Mouse (Mus musculus) kidney, postnatal 10 days (tissue): ENCODE measurements at regions not wholly inside any gene's neighbourhood (a gene's known extent, or its start where the extent isn't known, plus 50 kb on each side); places are given as distances from the start of the nearest gene placed in this dataset.
"Not testable (repeated sequence)": the region's sequence is repeated elsewhere in the genome, so short reads cannot be mapped to it uniquely, and the experiment has no call there.

Experiments
- DNase-seq: peaks from one replicate; pipeline ENCODE4 v3.0.0; 2021; ENCODE audit warnings: mixed read lengths

DNA sequence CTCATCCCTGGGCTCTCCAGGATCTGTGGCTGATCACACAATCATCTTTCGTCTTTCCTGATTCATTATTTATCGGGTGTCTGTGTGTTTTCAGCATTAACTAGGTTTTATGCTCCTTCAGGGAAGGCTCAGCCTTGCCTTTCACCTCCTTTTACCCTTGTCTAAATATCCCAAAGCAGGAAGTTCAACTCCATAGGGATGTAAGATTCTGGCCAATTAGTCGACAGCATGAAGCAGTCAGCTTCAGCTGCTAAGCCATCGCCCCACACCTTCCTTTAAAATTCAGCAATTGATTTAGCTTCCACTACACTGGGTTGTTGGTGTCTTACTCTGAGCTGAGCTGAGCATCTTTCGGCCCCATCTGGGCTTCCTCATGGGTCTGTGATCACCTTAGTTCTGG lies 230.9 kb upstream of the Dpp6 start:
- no peak for DNase-seq

- DNase-seq: no peak
Observed at GRCm38 (mm10) chr5:26590886-26591285, 226.1 kb upstream of the Dpp6 start.

DNA sequence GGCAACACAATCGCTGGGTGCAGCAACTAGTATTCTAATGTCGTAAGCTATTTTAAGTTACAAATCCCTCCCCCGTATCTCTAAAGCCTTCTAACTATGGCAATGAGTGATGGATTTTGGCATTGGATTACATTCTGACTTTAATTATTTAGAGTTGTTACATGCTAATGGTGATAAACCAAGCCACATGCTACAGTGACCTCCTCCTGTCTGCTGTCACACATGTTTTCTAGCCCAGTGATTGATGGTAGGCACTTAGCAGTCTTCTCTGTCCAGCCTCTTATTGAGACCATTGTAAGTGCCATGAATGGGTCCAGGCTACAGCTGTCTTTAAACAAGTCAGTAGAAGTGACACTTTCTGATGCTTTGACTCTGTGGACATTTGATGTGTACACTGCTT lies 224.7 kb upstream of the Dpp6 start:
- DNase-seq: no peak

- no peak for DNase-seq
Observed at GRCm38 (mm10) chr5:26597991-26598390, 219.0 kb upstream of the Dpp6 start.

DNA sequence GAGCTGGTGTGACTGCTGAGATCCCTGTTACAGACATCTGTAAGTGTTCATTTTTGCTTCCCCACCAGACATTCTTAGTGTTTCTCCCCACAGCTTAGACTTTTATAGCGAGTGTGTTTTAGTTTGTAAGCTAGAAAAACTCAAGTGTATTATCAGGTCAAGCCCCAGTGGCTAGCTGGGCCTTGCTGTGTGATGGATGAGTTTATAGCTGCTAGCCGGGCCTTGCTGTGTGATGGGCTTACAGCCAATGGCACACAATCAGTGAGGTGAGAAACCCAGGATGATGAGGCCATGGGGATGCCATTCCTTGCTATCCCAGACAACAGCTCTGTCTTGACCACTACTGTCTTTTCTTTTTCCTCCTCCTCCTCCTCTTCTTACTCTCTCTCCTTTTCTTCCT lies 197.7 kb upstream of the Dpp6 start:
- no peak for DNase-seq

GRCm38 (mm10) chr5:26622116-26622515 lies 194.9 kb upstream of the Dpp6 start:
- DNase-seq: no peak

GRCm38 (mm10) chr5:26671478-26671877 lies 145.5 kb upstream of the Dpp6 start:
- DNase-seq: no peak

- no peak for DNase-seq
Observed at GRCm38 (mm10) chr5:26689775-26690174, 127.2 kb upstream of the Dpp6 start.

GRCm38 (mm10) chr5:26691121-26691520 lies 125.9 kb upstream of the Dpp6 start:
- DNase-seq: no peak

DNA sequence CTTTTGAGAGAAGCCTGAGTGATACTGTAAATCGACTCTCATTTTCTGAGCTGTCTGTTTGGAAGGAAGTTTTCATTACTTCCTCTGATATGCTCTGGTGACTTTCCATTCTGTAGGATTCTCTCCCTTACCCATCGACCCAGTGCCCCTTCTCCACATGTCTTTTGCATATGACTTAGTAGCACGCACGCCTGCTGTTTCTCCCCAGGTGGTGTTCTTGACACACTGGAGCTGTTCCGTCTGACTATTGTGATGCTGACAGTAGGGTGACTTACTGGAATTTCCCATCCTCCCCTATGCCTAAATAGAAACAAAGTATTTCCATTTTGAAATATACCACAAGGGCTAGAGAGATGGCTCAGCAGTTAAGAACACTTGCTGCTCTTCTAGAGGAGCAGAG lies 125.0 kb upstream of the Dpp6 start:
- no peak for DNase-seq

DNA sequence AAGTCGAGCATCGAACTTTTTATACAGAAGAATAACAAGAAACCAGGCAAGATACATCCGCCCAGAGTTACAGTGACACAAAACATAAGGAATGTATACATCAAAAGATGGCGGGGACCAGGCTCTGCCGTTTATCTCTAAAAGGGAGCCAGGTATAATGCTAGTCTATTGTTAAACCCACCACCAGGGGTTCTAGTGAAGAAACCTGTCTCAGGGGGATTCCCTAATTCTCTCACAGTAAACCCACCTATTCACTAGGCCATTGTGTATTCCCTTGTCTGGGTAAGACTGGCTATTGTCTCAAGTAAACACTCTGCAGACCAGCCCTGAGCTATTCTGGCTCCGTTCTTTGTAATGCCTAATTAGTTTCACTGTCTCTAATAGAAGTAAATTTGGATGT lies 113.4 kb upstream of the Dpp6 start:
- not testable (repeated sequence) for DNase-seq

DNA sequence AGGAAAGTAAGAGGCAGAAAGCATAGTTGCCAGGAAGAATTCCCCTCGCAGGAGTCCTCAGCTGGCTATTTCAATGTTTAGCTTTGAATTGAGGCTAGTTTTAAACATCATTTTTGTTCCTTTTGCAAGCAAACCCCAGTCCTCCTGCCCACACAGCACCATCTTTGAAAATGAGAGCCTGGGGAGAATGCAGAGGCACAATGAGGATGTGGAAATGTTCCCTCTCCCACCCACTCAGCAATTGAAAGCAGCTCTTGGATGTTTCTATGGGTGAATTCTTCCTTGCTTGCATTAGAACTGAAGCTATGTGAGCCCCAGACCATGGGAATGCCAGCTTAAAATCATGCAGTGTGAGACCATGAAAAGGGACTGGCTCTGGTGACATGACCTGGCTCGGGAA lies 109.3 kb upstream of the Dpp6 start:
- no peak for DNase-seq

- no peak for DNase-seq
Observed at GRCm38 (mm10) chr5:26724491-26724890, 92.5 kb upstream of the Dpp6 start.

DNA sequence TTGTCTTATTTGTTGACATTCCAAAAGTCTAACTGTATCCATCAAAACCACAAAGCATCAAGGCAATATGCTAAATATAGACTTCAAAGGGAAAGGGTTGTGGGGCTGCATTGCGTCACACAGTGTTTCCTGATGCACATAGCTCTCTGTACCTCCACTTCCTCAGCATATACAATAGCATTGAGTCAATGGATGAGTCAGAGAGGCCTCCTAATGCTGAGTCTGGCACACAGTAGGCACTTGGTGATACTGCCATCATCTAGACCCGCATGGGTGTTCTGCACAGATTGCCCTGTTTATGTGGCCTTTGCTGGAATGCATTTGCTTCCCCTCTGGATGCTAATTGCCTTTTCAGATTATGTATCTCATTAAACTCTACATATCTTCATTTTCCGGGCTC lies 91.0 kb upstream of the Dpp6 start:
- no peak for DNase-seq

- DNase-seq: not testable (repeated sequence)
Observed at GRCm38 (mm10) chr5:26751196-26751595, 65.8 kb upstream of the Dpp6 start.

- DNase-seq: not testable (repeated sequence)
Observed at GRCm38 (mm10) chr5:26751601-26752305, 65.2 kb upstream of the Dpp6 start.

GRCm38 (mm10) chr5:26754129-26754528 lies 62.9 kb upstream of the Dpp6 start:
- DNase-seq: peak; percentile 30
